Mouse (Mus musculus) neural tube, embryonic 12.5 days (tissue): ENCODE data around the gene Mapk12. TPM values are rescaled to one million over a fixed set of nuclear protein-coding genes. Genes with fewer than 3 reads are reported as not detected.

ENCODE experiments used
- ATAC-seq: fragments of 200-750 bp; cut with Nextera tagmentation; 2 replicates; pipeline ENCODE4 v1.8.0; 2017; ENCODE audit warnings: low read depth, mild to moderate bottlenecking, moderate TSS enrichment, moderate library complexity; ENCODE audit not compliant: low FRiP score
- H3K27ac ChIP-seq: fragments of 300-500 bp; sonication (generic); 2 replicates; pipeline ENCODE4 v1.5.1; 2016
- H3K27me3 ChIP-seq: fragments of 300-500 bp; sonication (generic); replicated peaks from 2 replicates; pipeline ENCODE4 v1.6.1; 2016; ENCODE audit warnings: mild to moderate bottlenecking
- H3K36me3 ChIP-seq: fragments of 300-500 bp; sonication (generic); 2 replicates; pipeline ENCODE4 v1.6.1; 2016; ENCODE audit warnings: mild to moderate bottlenecking
- H3K4me1 ChIP-seq: fragments of 300-500 bp; sonication (generic); 2 replicates; pipeline ENCODE4 v1.6.1; 2016
- H3K4me2 ChIP-seq: fragments of 300-500 bp; sonication (generic); replicated peaks from 2 replicates; pipeline ENCODE4 v1.6.1; 2016; ENCODE audit warnings: mild to moderate bottlenecking
- H3K4me3 ChIP-seq: fragments of 300-500 bp; sonication (generic); 2 replicates; pipeline ENCODE4 v1.5.1; 2016
- H3K9ac ChIP-seq: fragments of 300-500 bp; sonication (generic); 2 replicates; pipeline ENCODE4 v1.6.1; 2016; ENCODE audit warnings: mild to moderate bottlenecking
- H3K9me3 ChIP-seq: fragments of 300-500 bp; sonication (generic); 2 replicates; pipeline ENCODE4 v1.6.1; 2016; ENCODE audit warnings: mild to moderate bottlenecking
- WGBS: fragments of 180-500 bp; shearing (Covaris S2); methylation state at CpG from one replicate; pipeline ENCODE4 v1.1.7; 2016; 5-methylcytosine and 5-hydroxymethylcytosine counted together
- polyA plus RNA-seq: library from polyadenylated mRNA; unstranded; fragments of >200 nt; fragmentation: Nextera tagmentation; extraction: Ambion mirVana; gene quantifications from 2 replicates; pipeline ENCODE4 v1.2.1, GENCODE M21; 2016

Mapk12 gene
- polyA plus RNA-seq, 1 experiment from 2014 or later = 13.4 TPM

- no peaks in the 10 kb centered on the region for H3K9me3 ChIP-seq
- peak; percentile 90 for ATAC-seq
- H3K27me3 ChIP-seq = no peaks in the 10 kb centered on the region
- 4% methylated on average over 36 of the region's 36 CpGs for WGBS
- H3K4me1 ChIP-seq = peaks cover 19% of the 10 kb centered on the region
- peaks cover 13% of the 10 kb centered on the region for H3K36me3 ChIP-seq
- peak within 1 kb of the TSS; percentile 57; the same call in 1 of the 2 replicates for H3K27ac ChIP-seq
- H3K4me3 ChIP-seq = peak within 1 kb of the TSS; percentile 45
- H3K9ac ChIP-seq = peak within 1 kb of the TSS; percentile 66
- peak within 1 kb of the TSS; percentile 78 for H3K4me2 ChIP-seq
Measured at GRCm38 (mm10) chr15:89128382-89129350, 11.8 kb downstream of the Mapk12 start, which contains the start of gene Hdac10. Gene Hdac10 (minus strand): TSS chr15:89128700.

DNA sequence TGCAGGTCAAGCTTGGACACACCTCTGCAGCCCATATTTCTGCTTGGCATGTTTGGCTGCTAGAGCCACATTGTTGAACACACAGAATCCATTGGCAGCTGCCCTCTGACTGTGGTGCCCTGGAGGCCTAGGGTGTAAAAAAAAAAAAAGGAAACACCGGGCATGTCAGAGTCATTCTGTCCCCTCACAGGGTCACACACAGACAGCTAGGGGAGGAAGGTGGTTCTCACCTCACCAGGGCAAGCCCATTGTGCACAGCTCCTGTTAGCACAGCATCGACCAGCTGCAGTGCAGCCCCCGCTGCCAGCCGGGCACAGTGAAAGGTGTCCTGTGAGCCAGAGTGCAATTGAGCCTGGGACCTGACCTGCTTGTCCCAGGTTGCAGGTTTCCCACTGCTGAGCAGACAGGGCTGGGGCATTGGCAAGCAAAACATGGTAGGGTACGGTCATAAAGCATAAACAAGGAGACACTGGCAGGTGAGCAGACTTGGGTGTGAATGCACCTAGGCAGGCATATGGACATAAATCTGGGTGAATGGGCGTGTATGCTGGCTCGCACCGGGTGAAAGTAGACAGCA lies 13.1 kb downstream of the Mapk12 start:
- H3K27ac ChIP-seq = no peak overlapping the region
- no peak for ATAC-seq
- peak overlapping the region; percentile 78 for H3K4me2 ChIP-seq
- no peaks in the 10 kb centered on the region for H3K27me3 ChIP-seq
- peak overlapping the region; percentile 66 for H3K9ac ChIP-seq
- peaks cover 10% of the 10 kb centered on the region for H3K36me3 ChIP-seq
- WGBS = 81% methylated on average over 8 of the region's 8 CpGs
- H3K4me1 ChIP-seq = peaks cover 24% of the 10 kb centered on the region
- H3K4me3 ChIP-seq = peak overlapping the region; percentile 45
- no peaks in the 10 kb centered on the region for H3K9me3 ChIP-seq

GRCm38 (mm10) chr15:89126622-89127021 lies 13.9 kb downstream of the Mapk12 start:
- no peak for ATAC-seq

GRCm38 (mm10) chr15:89125351-89125750 lies 15.2 kb downstream of the Mapk12 start:
- Histone ChIP-seq H3K4me3 (no peak overlapping the region), H3K4me1 (peaks cover 42% of the 10 kb centered on the region), H3K4me2 (no peak overlapping the region), H3K9me3 (no peaks in the 10 kb centered on the region), H3K9ac (no peak overlapping the region), H3K27ac (no peak overlapping the region), H3K27me3 (no peaks in the 10 kb centered on the region), H3K36me3 (peaks cover 2% of the 10 kb centered on the region; the same call in 1 of the 2 replicates)
- WGBS = 94% methylated on average over 9 of the region's 9 CpGs
- no peak for ATAC-seq

More at GRCm38 (mm10) chr15:89126622-89127021, 13.9 kb downstream of the Mapk12 start:
- H3K36me3 ChIP-seq = peaks cover 6% of the 10 kb centered on the region; the same call in 1 of the 2 replicates
- WGBS = 89% methylated on average over 8 of the region's 8 CpGs
- H3K9ac ChIP-seq = no peak overlapping the region
- no peaks in the 10 kb centered on the region for H3K9me3 ChIP-seq
- no peaks in the 10 kb centered on the region for H3K27me3 ChIP-seq
- H3K27ac ChIP-seq = no peak overlapping the region
- H3K4me3 ChIP-seq = no peak overlapping the region
- H3K4me1 ChIP-seq = peaks cover 32% of the 10 kb centered on the region
- no peak overlapping the region for H3K4me2 ChIP-seq

DNA sequence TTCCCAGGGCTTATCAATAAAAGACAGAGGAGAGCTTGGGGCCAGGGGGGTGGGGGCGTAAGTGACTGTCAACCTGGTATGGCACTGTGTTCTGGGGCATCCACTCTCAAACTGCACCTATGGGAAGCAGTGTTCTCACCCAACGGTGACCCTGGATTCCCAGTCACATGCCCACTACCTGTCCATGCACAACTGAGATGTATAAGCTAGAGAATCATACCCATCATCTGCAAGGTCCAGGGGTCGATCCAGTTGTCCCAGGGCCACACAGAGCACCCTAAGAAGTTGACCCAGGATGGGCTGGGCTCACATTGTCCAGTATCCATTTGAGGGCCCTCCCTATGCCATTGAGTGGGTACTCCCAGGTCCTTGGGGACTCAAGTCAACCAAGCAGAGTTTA lies 16.2 kb downstream of the Mapk12 start:
- H3K27me3 ChIP-seq = no peaks in the 10 kb centered on the region
- H3K4me3 ChIP-seq = no peak overlapping the region
- H3K9ac ChIP-seq = no peak overlapping the region; the same call in 1 of the 2 replicates
- H3K4me2 ChIP-seq = peak overlapping the region; percentile 95; the same call in 1 of the 2 replicates
- H3K36me3 ChIP-seq = no peaks in the 10 kb centered on the region; the same call in 1 of the 2 replicates
- ATAC-seq = no peak
- WGBS = 92% methylated on average over 3 of the region's 3 CpGs
- no peaks in the 10 kb centered on the region for H3K9me3 ChIP-seq
- no peak overlapping the region for H3K27ac ChIP-seq
- H3K4me1 ChIP-seq = peaks cover 50% of the 10 kb centered on the region

DNA sequence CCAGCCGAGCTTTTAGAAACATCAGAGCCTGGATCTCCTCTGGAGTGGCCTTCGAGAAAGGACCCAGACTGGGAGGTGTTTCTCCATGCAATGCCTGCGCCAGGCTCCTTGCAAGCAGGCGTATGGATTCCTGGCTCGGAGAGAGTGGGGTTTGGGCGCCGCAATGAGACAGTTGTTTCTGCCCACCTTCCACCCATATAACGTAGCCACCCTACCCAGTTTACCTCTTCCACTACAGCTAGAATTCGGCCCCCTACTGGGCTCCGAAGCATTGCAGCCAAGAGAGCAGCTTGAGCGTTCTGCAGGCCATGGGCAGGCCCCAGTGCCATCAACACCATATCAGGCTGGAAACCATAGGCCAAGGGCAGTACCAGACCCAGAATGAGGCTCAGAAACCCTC lies 16.9 kb downstream of the Mapk12 start:
- ATAC-seq = 0 out of 2 replicates have a peak, but pooled peaks have one; percentile 5
- WGBS = 31% methylated on average over 11 of the region's 11 CpGs

GRCm38 (mm10) chr15:89122649-89123366 lies 17.7 kb downstream of the Mapk12 start, which contains the start of gene Tubgcp6:
Gene Tubgcp6 (minus strand): TSS chr15:89123112.
- Histone ChIP-seq H3K4me1 (peaks cover 42% of the 10 kb centered on the region), H3K4me3 (peak within 1 kb of the TSS; percentile 74), H3K27ac (peak within 1 kb of the TSS; percentile 51; the same call in 1 of the 2 replicates), H3K4me2 (peak within 1 kb of the TSS; percentile 95), H3K9me3 (no peaks in the 10 kb centered on the region), H3K9ac (peak within 1 kb of the TSS; percentile 76), H3K27me3 (no peaks in the 10 kb centered on the region), H3K36me3 (peaks cover 6% of the 10 kb centered on the region; the same call in 1 of the 2 replicates)
- under 1% methylated on average over 47 of the region's 47 CpGs for WGBS
- peak; percentile 78 for ATAC-seq

More for the DNA sequence above, 16.9 kb downstream of the Mapk12 start:
- Histone ChIP-seq H3K4me2 (peak overlapping the region; percentile 95), H3K9ac (peak overlapping the region; percentile 76), H3K4me1 (peaks cover 46% of the 10 kb centered on the region), H3K9me3 (no peaks in the 10 kb centered on the region), H3K4me3 (peak overlapping the region; percentile 74), H3K27me3 (no peaks in the 10 kb centered on the region), H3K36me3 (peaks cover 3% of the 10 kb centered on the region; the same call in 1 of the 2 replicates), H3K27ac (peak overlapping the region; percentile 51; the same call in 1 of the 2 replicates)

GRCm38 (mm10) chr15:89118007-89118406 lies 22.5 kb downstream of the Mapk12 start:
- Histone ChIP-seq H3K27ac (no peak overlapping the region), H3K27me3 (no peaks in the 10 kb centered on the region), H3K4me3 (no peak overlapping the region), H3K9ac (no peak overlapping the region), H3K36me3 (peaks cover 45% of the 10 kb centered on the region), H3K4me2 (no peak overlapping the region), H3K9me3 (no peaks in the 10 kb centered on the region), H3K4me1 (peaks cover 27% of the 10 kb centered on the region)
- no peak for ATAC-seq

GRCm38 (mm10) chr15:89110147-89110546 lies 30.4 kb downstream of the Mapk12 start:
- no peak overlapping the region for H3K4me2 ChIP-seq
- H3K4me1 ChIP-seq = no peaks in the 10 kb centered on the region
- H3K9ac ChIP-seq = no peak overlapping the region
- no peaks in the 10 kb centered on the region for H3K27me3 ChIP-seq
- H3K27ac ChIP-seq = no peak overlapping the region
- WGBS = 87% methylated on average over 9 of the region's 9 CpGs
- H3K9me3 ChIP-seq = no peaks in the 10 kb centered on the region
- H3K36me3 ChIP-seq = peaks cover 91% of the 10 kb centered on the region
- H3K4me3 ChIP-seq = no peak overlapping the region
- no peak for ATAC-seq

GRCm38 (mm10) chr15:89106976-89107375 lies 33.5 kb downstream of the Mapk12 start:
- no peaks in the 10 kb centered on the region for H3K9me3 ChIP-seq
- no peak overlapping the region for H3K4me3 ChIP-seq
- H3K9ac ChIP-seq = no peak overlapping the region
- H3K27ac ChIP-seq = no peak overlapping the region
- no peak for ATAC-seq
- 97% methylated on average over 1 of the region's 1 CpGs for WGBS
- no peaks in the 10 kb centered on the region for H3K27me3 ChIP-seq
- H3K4me1 ChIP-seq = no peaks in the 10 kb centered on the region
- no peak overlapping the region for H3K4me2 ChIP-seq
- peaks cover 98% of the 10 kb centered on the region for H3K36me3 ChIP-seq

DNA sequence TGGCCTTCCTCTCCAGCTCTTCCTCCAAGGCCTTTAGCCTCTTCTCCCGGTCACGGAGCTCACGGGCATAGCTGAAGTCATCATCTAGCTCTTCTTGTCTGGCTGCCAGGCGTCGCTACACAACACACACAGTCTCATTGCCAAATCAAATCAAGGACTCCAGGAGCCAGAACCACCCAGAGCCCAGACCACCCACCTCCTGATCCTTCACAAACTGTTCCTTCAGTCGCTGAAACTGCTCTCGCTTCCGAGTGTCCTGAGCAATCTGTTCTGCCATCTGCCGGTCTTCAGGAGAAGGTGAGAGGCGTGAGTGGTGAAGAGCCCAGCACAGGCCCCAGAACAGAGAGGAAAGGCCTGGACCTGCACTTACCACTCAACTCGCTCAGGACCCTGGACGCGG lies 34.4 kb downstream of the Mapk12 start:
- Histone ChIP-seq H3K9me3 (no peaks in the 10 kb centered on the region), H3K4me3 (no peak overlapping the region), H3K27me3 (no peaks in the 10 kb centered on the region), H3K4me1 (no peaks in the 10 kb centered on the region), H3K4me2 (no peak overlapping the region), H3K27ac (no peak overlapping the region), H3K9ac (no peak overlapping the region), H3K36me3 (peaks cover 98% of the 10 kb centered on the region)
- no peak for ATAC-seq
- WGBS = 92% methylated on average over 13 of the region's 13 CpGs
